Mouse (Mus musculus) embryonic stem cell, embryonic (primary cell): ENCODE measurements around the gene Rps2.

Experiments
- CTCF ChIA-PET, 4 experiments: fragments of 300-600 bp in 2 of 4; fragments of 350-600 bp in 2 of 4; sonication (Branson Sonifier 250); formaldehyde crosslinking; loops; one replicate each; lab custom pipeline; 2022; ENCODE audit warnings: inconsistent platforms in 2 of 4; lab: Charles Lee
- POLR2A ChIA-PET, 4 experiments: fragments of 300-600 bp in 2 of 4; fragments of 350-600 bp in 2 of 4; sonication (Branson Sonifier 250); formaldehyde crosslinking; loops; one replicate each; lab custom pipeline; 2022; ENCODE audit warnings: antibody characterized with exemption in 4 of 4, inconsistent platforms in 1 of 4; lab: Charles Lee

Gene Rps2

DNA sequence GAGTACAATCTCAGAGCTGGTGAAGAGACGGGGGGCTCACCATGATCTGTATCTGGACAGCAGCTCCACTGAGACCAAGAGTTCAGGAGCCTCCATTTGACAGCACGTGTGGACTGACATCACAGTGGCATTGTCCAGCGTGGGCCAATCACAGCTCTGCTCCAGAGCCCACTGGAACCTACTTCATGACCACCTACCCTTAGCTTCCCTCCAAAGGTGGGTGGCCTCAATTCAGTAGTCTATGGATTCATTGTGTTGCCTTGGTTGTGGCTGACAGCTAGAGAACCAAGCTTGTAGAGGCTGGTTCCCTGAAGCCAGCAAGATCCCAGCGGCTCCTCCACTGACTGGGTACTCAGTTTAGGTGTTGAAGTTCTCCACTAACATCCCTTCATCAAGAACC is at the start of gene Rps2, which contains the start of gene Rnf151:
TSS of gene Rps2 (plus strand) at position 174 of the 400 bp plus-strand sequence.
TSS of gene Rnf151 (minus strand) at position 121 of the 400 bp plus-strand sequence.
- POLR2A ChIA-PET: interaction anchor here (0.5 to 14.7 kb wide), 55 partner anchors 7 to 467 kb away, joined by 3 to 268 read pairs (median 4); partner anchors contain the start of genes Tbl3 (in 4 of the 4), Traf7 (in 3 of the 4), Msrb1 (in 2 of the 4) and Nthl1 (in 2 of the 4)

DNA sequence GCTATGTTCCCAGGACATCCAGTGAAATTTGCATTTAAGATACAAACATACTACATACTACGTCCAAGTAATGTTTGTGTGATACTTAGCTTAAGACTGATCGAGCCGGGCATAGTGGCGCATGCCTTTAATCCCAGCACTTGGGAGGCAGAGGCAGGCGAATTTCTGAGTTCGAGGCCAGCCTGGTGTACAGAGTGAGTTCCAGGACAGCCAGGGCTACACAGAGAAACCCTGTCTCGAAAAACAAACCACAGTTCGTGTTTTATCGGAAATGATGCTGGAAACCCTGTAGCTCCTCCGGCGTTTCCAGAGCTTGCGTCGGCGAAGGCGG is 48.7 kb upstream of the Rps2 start:
- ChIA-PET POLR2A (interaction anchor here (0.6 to 8.9 kb wide), 104 partner anchors 8 to 527 kb away, joined by 3 to 182 read pairs (median 5); partner anchors contain the start of genes Nthl1 (in 4 of the 4), Tsc2 (in 4 of the 4), Mlst8 (in 3 of the 4) and Pkd1 (in 3 of the 4)), CTCF (interaction anchor here in 3 of 4 experiments (0.7 to 3.0 kb wide), 22 partner anchors 9 to 318 kb away, joined by 3 to 15 read pairs (median 3); partner anchors contain the start of genes Nthl1 (in 2 of the 3), Pkd1 (in 2 of the 3), Tbl3 (in 2 of the 3) and Tsc2 (in 2 of the 3))

More for the DNA sequence above, at the start of gene Rps2, which contains the start of gene Rnf151:
- CTCF ChIA-PET: interaction anchor here in 3 of 4 experiments (0.7 to 1.2 kb wide), 5 partner anchors 7 to 42 kb away, joined by 3 to 4 read pairs (median 3); partner anchors contain the start of gene Rpl3l (in 1 of the 3)

GRCm38 (mm10) chr17:24669545-24670245 is 48.2 kb upstream of the Rps2 start, which contains the start of gene Zfp598:
TSS of gene Zfp598 (plus strand) at chr17:24669687.
- CTCF ChIA-PET: interaction anchor here in 3 of 4 experiments (0.5 to 3.0 kb wide), 24 partner anchors 8 to 318 kb away, joined by 3 to 15 read pairs (median 3); partner anchors contain the start of genes Nthl1 (in 2 of the 3), Pkd1 (in 2 of the 3), Tbl3 (in 2 of the 3) and Tsc2 (in 2 of the 3)
- POLR2A ChIA-PET: interaction anchor here (0.6 to 8.9 kb wide), 114 partner anchors 8 to 500 kb away, joined by 3 to 182 read pairs (median 4); partner anchors contain the start of genes Nthl1 (in 4 of the 4), Tsc2 (in 4 of the 4), Mlst8 (in 3 of the 4) and Pkd1 (in 3 of the 4)

- ChIA-PET CTCF (interaction anchor here in 3 of 4 experiments (0.5 to 2.6 kb wide), 10 partner anchors 8 to 312 kb away, joined by 3 to 10 read pairs (median 3); partner anchors contain the start of genes Nthl1 (in 1 of the 3), Pkd1 (in 1 of the 3), Tbl3 (in 1 of the 3) and Tsc2 (in 1 of the 3)), POLR2A (interaction anchor here (0.6 to 8.9 kb wide), 74 partner anchors 8 to 501 kb away, joined by 3 to 182 read pairs (median 6); partner anchors contain the start of genes Mlst8 (in 3 of the 4), Nthl1 (in 3 of the 4), Tbl3 (in 3 of the 4) and Traf7 (in 3 of the 4))
These were observed 47.6 kb upstream of the Rps2 start for GRCm38 (mm10) chr17:24670246-24670844.

DNA sequence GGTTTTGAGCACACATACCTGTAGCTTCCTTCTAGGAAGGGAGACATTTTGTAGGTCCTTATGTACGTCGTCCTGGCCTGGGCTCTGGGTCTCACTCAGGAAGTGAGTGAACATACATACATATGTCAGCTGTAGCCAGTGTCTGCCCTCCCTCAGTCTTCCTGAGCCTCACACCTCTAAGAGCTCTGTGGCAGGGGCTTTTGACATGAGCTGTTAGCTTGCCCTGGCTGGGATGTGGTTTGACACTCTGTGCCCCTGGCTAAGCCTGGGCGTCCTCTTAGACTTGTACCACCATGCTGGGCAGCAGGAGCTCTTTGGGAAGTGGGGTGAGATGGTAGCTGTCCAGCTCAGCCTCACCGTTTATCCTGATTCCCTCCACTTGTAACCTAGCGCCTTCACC is 46.6 kb upstream of the Rps2 start:
- ChIA-PET POLR2A (interaction anchor here in 3 of 4 experiments (0.7 to 8.9 kb wide), 39 partner anchors 9 to 420 kb away, joined by 3 to 182 read pairs (median 6); partner anchors contain the start of genes Traf7 (in 3 of the 3), Ccnf (in 2 of the 3), Mlst8 (in 2 of the 3) and Npw (in 2 of the 3)), CTCF (interaction anchor here in 1 of 4 experiments (1.0 kb wide), 1 partner anchor 43 kb away, joined by 3 read pairs; no protein-coding TSS in a partner anchor)

DNA sequence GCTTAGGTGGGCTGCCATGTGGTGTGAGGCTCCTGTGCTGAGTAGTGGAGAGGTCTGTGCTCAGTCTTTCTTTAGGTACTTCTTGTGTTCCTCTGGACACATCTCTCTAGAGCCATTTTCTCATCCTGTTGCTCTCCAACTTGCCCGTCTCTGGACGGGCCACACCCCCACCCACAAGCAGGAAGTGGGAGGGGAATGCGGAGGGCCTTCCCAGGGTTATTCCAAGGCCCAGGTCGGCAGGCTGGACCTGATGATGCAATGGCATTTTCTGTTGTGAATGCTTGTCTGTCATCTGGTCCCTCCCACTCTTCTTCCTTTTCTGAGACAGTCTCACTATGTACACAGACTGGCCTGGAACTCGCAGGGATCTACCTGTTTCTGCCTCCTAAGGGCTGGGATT is 45.8 kb upstream of the Rps2 start:
- CTCF ChIA-PET: interaction anchor here in 1 of 4 experiments (1.0 kb wide), 1 partner anchor 44 kb away, joined by 3 read pairs; no protein-coding TSS in a partner anchor

GRCm38 (mm10) chr17:24674277-24674676 is 43.6 kb upstream of the Rps2 start:
- ChIA-PET CTCF (interaction anchor here in 1 of 4 experiments (0.5 kb wide), 1 partner anchor 78 kb away, joined by 3 read pairs; no protein-coding TSS in a partner anchor), POLR2A (interaction anchor here (0.6 to 8.9 kb wide), 17 partner anchors 12 to 706 kb away, joined by 3 to 182 read pairs (median 5); partner anchors contain the start of genes Traf7 (in 3 of the 4), Syngr3 (in 2 of the 4), Mlst8 (in 1 of the 4) and Pkd1 (in 1 of the 4))

More for the DNA sequence above, 45.8 kb upstream of the Rps2 start:
- POLR2A ChIA-PET: interaction anchor here in 3 of 4 experiments (0.6 to 8.9 kb wide), 29 partner anchors 8 to 421 kb away, joined by 3 to 182 read pairs (median 5); partner anchors contain the start of genes Npw (in 2 of the 3), Pkd1 (in 2 of the 3), Traf7 (in 2 of the 3) and Ccnf (in 1 of the 3)

- ChIA-PET POLR2A (interaction anchor here (0.6 to 6.8 kb wide), 55 partner anchors 8 to 284 kb away, joined by 3 to 50 read pairs (median 4); partner anchors contain the start of genes Traf7 (in 4 of the 4), Rnf151 (in 3 of the 4), Rps2 (in 3 of the 4) and Mlst8 (in 2 of the 4)), CTCF (interaction anchor here (0.6 to 2.8 kb wide), 41 partner anchors 8 to 212 kb away, joined by 3 to 18 read pairs (median 3); partner anchors contain the start of genes Mlst8 (in 3 of the 4), Nthl1 (in 2 of the 4), Pkd1 (in 2 of the 4) and Tsc2 (in 2 of the 4))
These were observed 41.7 kb upstream of the Rps2 start for GRCm38 (mm10) chr17:24676187-24676586.

DNA sequence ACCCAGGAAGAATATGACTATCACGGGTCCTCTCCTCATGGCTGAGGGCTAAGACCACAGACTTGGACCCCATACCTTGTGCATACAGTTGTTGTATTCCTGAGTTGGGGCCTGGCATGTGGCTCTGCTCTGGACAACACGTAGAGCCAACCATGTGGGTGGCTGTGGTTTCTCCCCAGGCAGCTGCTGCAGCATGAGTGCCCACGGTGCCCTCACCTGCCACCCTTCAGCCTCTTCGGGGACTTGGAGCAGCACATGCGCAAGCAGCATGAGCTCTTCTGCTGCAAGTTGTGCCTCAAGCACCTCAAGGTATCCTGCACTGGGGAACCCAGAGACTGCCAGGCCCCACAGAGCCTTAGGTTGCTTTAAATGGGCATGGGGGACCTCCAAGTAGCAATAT is 41.0 kb upstream of the Rps2 start:
- POLR2A ChIA-PET: interaction anchor here (0.6 to 6.8 kb wide), 33 partner anchors 7 to 1360 kb away, joined by 3 to 50 read pairs (median 6); partner anchors contain the start of genes Pkd1 (in 3 of the 4), Nthl1 (in 2 of the 4), Syngr3 (in 2 of the 4) and Traf7 (in 2 of the 4)
- CTCF ChIA-PET: interaction anchor here in 3 of 4 experiments (0.7 to 2.8 kb wide), 16 partner anchors 9 to 204 kb away, joined by 3 to 18 read pairs (median 4); partner anchors contain the start of genes Mlst8 (in 2 of the 3), Pkd1 (in 1 of the 3), Rnf151 (in 1 of the 3) and Rps2 (in 1 of the 3)

DNA sequence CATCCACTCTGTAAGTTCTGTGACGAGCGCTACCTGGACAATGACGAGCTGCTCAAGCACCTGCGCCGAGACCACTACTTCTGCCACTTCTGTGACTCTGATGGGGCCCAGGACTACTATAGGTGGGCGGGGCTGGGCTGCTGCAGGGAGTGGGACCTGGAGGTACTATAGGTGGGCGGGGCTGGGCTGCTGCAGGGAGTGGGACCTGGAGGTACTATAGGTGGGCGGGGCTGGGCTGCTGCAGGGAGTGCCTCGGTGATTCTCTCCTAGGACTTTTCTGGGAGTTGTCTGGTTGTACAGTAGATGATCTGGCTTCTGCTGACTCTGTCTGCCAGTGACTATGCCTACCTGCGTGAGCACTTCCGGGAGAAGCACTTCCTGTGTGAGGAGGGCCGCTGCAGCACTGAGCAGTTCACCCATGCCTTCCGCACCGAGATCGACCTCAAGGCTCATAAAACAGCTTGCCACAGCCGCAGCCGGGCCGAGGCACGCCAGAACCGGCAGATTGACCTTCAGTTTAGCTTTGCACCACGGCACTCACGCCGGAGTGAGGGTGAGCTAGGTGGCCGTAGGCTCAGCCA is 40.3 kb upstream of the Rps2 start:
- POLR2A ChIA-PET: interaction anchor here (0.6 to 6.8 kb wide), 33 partner anchors 8 to 1360 kb away, joined by 3 to 50 read pairs (median 4); partner anchors contain the start of genes Traf7 (in 3 of the 4), Pkd1 (in 2 of the 4), Syngr3 (in 2 of the 4) and Zfp598 (in 2 of the 4)
- CTCF ChIA-PET: interaction anchor here (0.6 to 2.8 kb wide), 7 partner anchors 8 to 505 kb away, joined by 3 to 10 read pairs (median 3); partner anchors contain the start of genes Msrb1 (in 1 of the 4), Pkd1 (in 1 of the 4) and Zfp598 (in 1 of the 4)

- ChIA-PET CTCF (interaction anchor here in 3 of 4 experiments (0.6 to 2.1 kb wide), 6 partner anchors 8 to 246 kb away, joined by 3 to 12 read pairs (median 4); no protein-coding TSS in a partner anchor), POLR2A (interaction anchor here in 3 of 4 experiments (0.6 to 4.1 kb wide), 28 partner anchors 8 to 1351 kb away, joined by 3 to 23 read pairs (median 5); partner anchors contain the start of genes Zfp598 (in 3 of the 3), Tbl3 (in 2 of the 3), Traf7 (in 2 of the 3) and Ccnf (in 1 of the 3))
These were observed 31.4 kb upstream of the Rps2 start for GRCm38 (mm10) chr17:24686514-24686913.

- POLR2A ChIA-PET: interaction anchor here in 3 of 4 experiments (0.6 to 4.1 kb wide), 23 partner anchors 10 to 1233 kb away, joined by 3 to 23 read pairs (median 4); partner anchors contain the start of genes Zfp598 (in 3 of the 3), Tbl3 (in 2 of the 3), Ccnf (in 1 of the 3) and Mlst8 (in 1 of the 3)
- CTCF ChIA-PET: interaction anchor here in 3 of 4 experiments (0.6 to 2.1 kb wide), 8 partner anchors 8 to 1132 kb away, joined by 3 to 12 read pairs (median 4); no protein-coding TSS in a partner anchor
These were observed 30.7 kb upstream of the Rps2 start for GRCm38 (mm10) chr17:24687146-24687595.

DNA sequence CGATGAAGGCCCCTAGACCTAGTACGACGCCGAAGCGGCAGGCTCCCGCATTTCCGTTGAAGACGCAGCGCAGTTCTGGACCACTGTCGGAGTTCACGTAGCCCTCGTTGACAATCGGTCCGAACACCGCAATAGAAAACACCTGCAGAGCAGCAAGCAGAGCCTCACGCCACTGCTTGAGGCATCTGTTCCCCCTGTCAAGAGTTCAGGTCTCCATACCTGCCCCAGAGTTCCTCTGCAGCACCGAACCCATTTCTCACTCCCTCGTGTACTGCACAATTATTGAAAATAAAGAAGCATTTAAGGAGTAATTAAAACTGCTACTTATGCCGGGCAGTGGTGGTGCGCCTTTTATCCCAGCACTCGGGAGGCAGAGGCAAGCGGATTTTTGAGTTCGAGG is 30.3 kb upstream of the Rps2 start:
- CTCF ChIA-PET: interaction anchor here in 2 of 4 experiments (0.6 to 2.1 kb wide), 3 partner anchors 11 to 1132 kb away, joined by 4 to 12 read pairs (median 5); no protein-coding TSS in a partner anchor
- POLR2A ChIA-PET: interaction anchor here in 3 of 4 experiments (0.6 to 4.1 kb wide), 15 partner anchors 10 to 1233 kb away, joined by 3 to 23 read pairs (median 4); partner anchors contain the start of genes Zfp598 (in 2 of the 3), Ccnf (in 1 of the 3), Ndufb10 (in 1 of the 3) and Nthl1 (in 1 of the 3)

GRCm38 (mm10) chr17:24689251-24690081 is 28.4 kb upstream of the Rps2 start, which contains the start of gene Syngr3:
TSS of gene Syngr3 (minus strand) at chr17:24689955.
- CTCF ChIA-PET: interaction anchor here in 2 of 4 experiments (0.5 to 1.0 kb wide), 4 partner anchors 13 to 261 kb away, joined by 3 to 6 read pairs (median 3); no protein-coding TSS in a partner anchor
- POLR2A ChIA-PET: interaction anchor here (0.8 to 5.4 kb wide), 36 partner anchors 8 to 234 kb away, joined by 3 to 50 read pairs (median 5); partner anchors contain the start of genes Traf7 (in 4 of the 4), Tbl3 (in 3 of the 4), Rnf151 (in 2 of the 4) and Rps2 (in 2 of the 4)
